Mouse (Mus musculus): Measurements from ENCODE around the gene Irf2bpl.

The Irf2bpl gene

GRCm38 (mm10) chr12:86859924-86860790, 24.4 kb downstream of the Irf2bpl start:
- no peak for DNase-seq (ENCODE audit: low read depth)

- peak; percentile 10 for DNase-seq (ENCODE audit: low read depth)
Measured at GRCm38 (mm10) chr12:86858983-86859872, 25.4 kb downstream of the Irf2bpl start.

- DNase-seq (ENCODE audit: low read depth): no peak
Measured at GRCm38 (mm10) chr12:86858498-86858897, 26.1 kb downstream of the Irf2bpl start.

- DNase-seq (ENCODE audit: low read depth): no peak
Measured at GRCm38 (mm10) chr12:86857290-86857689, 27.3 kb downstream of the Irf2bpl start.

- no peak for DNase-seq (ENCODE audit: low read depth)
Measured at GRCm38 (mm10) chr12:86855670-86856069, 28.9 kb downstream of the Irf2bpl start.

GRCm38 (mm10) chr12:86853516-86853915, 31.1 kb downstream of the Irf2bpl start:
- no peak for DNase-seq (ENCODE audit: low read depth)

GRCm38 (mm10) chr12:86851313-86851712, 33.3 kb downstream of the Irf2bpl start:
- no peak for DNase-seq (ENCODE audit: low read depth)

GRCm38 (mm10) chr12:86850746-86851145, 33.9 kb downstream of the Irf2bpl start:
- no peak for DNase-seq (ENCODE audit: low read depth)

GRCm38 (mm10) chr12:86849945-86850626, 34.5 kb downstream of the Irf2bpl start:
- DNase-seq (ENCODE audit: low read depth): no peak

- no peak for DNase-seq (ENCODE audit: low read depth)
Measured at GRCm38 (mm10) chr12:86842866-86843459, 41.6 kb downstream of the Irf2bpl start.

GRCm38 (mm10) chr12:86840526-86840925, 44.1 kb downstream of the Irf2bpl start:
- peak; percentile 79 for DNase-seq (ENCODE audit: low read depth)

GRCm38 (mm10) chr12:86838181-86838580, 46.4 kb downstream of the Irf2bpl start:
- DNase-seq (ENCODE audit: low read depth): no peak

- DNase-seq (ENCODE audit: low read depth): peak; percentile 99
Measured at GRCm38 (mm10) chr12:86836431-86837047, 48.1 kb downstream of the Irf2bpl start.

- no peak for DNase-seq (ENCODE audit: low read depth)
Measured at GRCm38 (mm10) chr12:86835899-86836298, 48.7 kb downstream of the Irf2bpl start.

GRCm38 (mm10) chr12:86834416-86834772, 50.2 kb downstream of the Irf2bpl start:
- peak; percentile 99 for DNase-seq (ENCODE audit: low read depth)

GRCm38 (mm10) chr12:86833711-86834415, 50.7 kb downstream of the Irf2bpl start:
- DNase-seq (ENCODE audit: low read depth): peak; percentile 99

GRCm38 (mm10) chr12:86832551-86833182, 51.9 kb downstream of the Irf2bpl start:
- DNase-seq (ENCODE audit: low read depth): peak; percentile 57

- peak; percentile 86 for DNase-seq (ENCODE audit: low read depth)
Measured at GRCm38 (mm10) chr12:86831591-86832550, 52.7 kb downstream of the Irf2bpl start.

Data from 416B (cell line).